Mouse (Mus musculus) frontal cortex, postnatal 25 days (tissue): ENCODE results near the gene Dapk2.

ENCODE experiments used
- DNase-seq, 2 experiments: peaks; one replicate each; pipeline ENCODE4 v3.0.0; 2022; ENCODE audit warnings: low spot score in 2 of 2

Dapk2 gene

GRCm38 (mm10) chr9:66231820-66232479 is 73.9 kb downstream of the Dapk2 start:
- no peak for DNase-seq

GRCm38 (mm10) chr9:66236615-66237014 is 78.6 kb downstream of the Dapk2 start:
- no peak for DNase-seq

- DNase-seq = no peak
These were observed 79.7 kb downstream of the Dapk2 start for GRCm38 (mm10) chr9:66237742-66238141.

- no peak for DNase-seq
These were observed 81.2 kb downstream of the Dapk2 start for GRCm38 (mm10) chr9:66239173-66239572.

- DNase-seq = no peak
These were observed 81.7 kb downstream of the Dapk2 start for GRCm38 (mm10) chr9:66239691-66240090.

GRCm38 (mm10) chr9:66240493-66240892 is 82.5 kb downstream of the Dapk2 start:
- no peak for DNase-seq

- DNase-seq = no peak
These were observed 83.0 kb downstream of the Dapk2 start for GRCm38 (mm10) chr9:66240991-66241390.

GRCm38 (mm10) chr9:66241722-66242121 is 83.7 kb downstream of the Dapk2 start:
- no peak for DNase-seq

- no peak for DNase-seq
These were observed 85.2 kb downstream of the Dapk2 start for GRCm38 (mm10) chr9:66243240-66243639.

- DNase-seq = no peak
These were observed 86.1 kb downstream of the Dapk2 start for GRCm38 (mm10) chr9:66244079-66244478.

GRCm38 (mm10) chr9:66245707-66246106 is 87.7 kb downstream of the Dapk2 start:
- DNase-seq = no peak

GRCm38 (mm10) chr9:66249281-66249680 is 91.3 kb downstream of the Dapk2 start:
- DNase-seq = no peak

GRCm38 (mm10) chr9:66251159-66251691 is 93.2 kb downstream of the Dapk2 start:
- DNase-seq = no peak

GRCm38 (mm10) chr9:66261741-66262140 is 103.7 kb downstream of the Dapk2 start:
- no peak for DNase-seq

GRCm38 (mm10) chr9:66263701-66264100 is 105.7 kb downstream of the Dapk2 start:
- no peak for DNase-seq

GRCm38 (mm10) chr9:66265645-66266044 is 107.6 kb downstream of the Dapk2 start:
- no peak for DNase-seq

- no peak for DNase-seq
These were observed 108.5 kb downstream of the Dapk2 start for GRCm38 (mm10) chr9:66266237-66267170.

GRCm38 (mm10) chr9:66268804-66269203 is 110.8 kb downstream of the Dapk2 start:
- no peak for DNase-seq

GRCm38 (mm10) chr9:66270038-66270437 is 112.0 kb downstream of the Dapk2 start:
- DNase-seq = no peak

GRCm38 (mm10) chr9:66271726-66272125 is 113.7 kb downstream of the Dapk2 start:
- no peak for DNase-seq

- no peak for DNase-seq
These were observed 115.6 kb downstream of the Dapk2 start for GRCm38 (mm10) chr9:66273632-66274031.

- DNase-seq = no peak
These were observed 116.6 kb downstream of the Dapk2 start for GRCm38 (mm10) chr9:66274657-66275056.
